Mouse (Mus musculus) R1 (cell line): Measurements from ENCODE around the gene Slc7a7.
"Not testable (repeated sequence)": the region's sequence is repeated elsewhere in the genome, so short reads cannot be mapped to it uniquely, and the experiment has no call there.

Experiments used
- DNase-seq: peaks from one replicate; pipeline ENCODE4 v3.0.0-alpha.2; 2018; ENCODE audit warnings: low read depth, low spot score

Gene Slc7a7

DNA sequence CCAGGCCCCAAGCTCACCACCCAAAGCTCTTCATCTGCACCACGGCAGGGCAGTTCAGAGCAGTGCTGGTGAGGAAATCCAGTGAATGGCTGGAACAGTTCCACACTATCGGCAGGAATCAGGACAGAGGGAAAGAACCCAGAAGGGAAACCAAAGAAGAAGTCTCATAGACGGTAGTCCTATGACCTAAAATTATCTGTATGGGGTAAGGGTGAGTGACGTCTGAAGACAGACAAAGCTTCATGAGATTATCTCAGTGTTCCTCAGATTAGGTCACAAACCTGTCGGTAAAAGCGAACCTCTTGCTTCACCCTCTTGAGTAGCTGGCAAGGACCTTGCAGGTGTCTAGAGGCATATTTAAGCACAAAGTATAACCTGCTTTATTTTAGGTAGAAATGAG lies 40.4 kb downstream of the Slc7a7 start:
- no peak for DNase-seq

- DNase-seq = peak; percentile 80
Measured at GRCm38 (mm10) chr14:54375916-54376315, 41.7 kb downstream of the Slc7a7 start.

GRCm38 (mm10) chr14:54372923-54373322 lies 44.7 kb downstream of the Slc7a7 start:
- DNase-seq = no peak

DNA sequence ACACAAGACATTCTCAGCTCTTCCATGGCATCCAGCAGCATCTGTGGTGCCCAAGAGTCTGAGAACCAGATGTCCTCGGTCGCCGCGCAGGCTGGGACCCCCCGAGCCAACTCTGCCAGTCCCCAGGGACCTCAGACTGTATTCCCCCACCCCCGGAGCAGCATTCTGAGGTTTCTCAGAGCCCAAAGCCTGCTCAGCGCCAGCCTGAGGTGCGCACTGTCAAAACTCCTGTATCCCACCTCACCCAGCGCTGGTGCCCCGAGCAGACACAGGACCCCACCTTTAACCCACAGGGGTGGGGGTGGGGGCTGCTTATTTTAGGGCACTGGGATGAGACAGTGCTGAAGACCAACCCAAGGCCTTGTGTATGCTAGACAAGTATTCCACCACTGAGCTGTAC lies 46.1 kb downstream of the Slc7a7 start:
- no peak for DNase-seq

DNA sequence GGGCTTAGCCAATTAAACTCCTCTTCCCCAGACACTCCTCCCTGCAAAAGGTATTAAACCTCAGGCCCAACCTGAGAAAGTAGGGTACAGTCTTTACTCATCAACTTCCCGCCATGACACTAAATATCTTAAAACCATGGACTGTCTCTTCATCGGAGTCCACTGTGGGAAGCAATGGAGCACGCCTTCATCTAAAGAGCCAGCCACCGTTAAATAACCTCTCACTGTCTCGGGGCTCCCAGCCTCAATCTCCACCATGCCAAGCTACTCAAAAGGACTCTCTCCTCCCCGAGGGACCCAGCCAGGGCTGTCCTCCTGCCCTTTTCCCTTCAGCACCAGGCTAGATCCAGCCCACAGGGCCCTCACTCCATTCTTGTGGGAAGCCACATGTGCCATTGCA lies 47.0 kb downstream of the Slc7a7 start:
- DNase-seq = no peak

- no peak for DNase-seq
Measured at GRCm38 (mm10) chr14:54369372-54369771, 48.2 kb downstream of the Slc7a7 start.

- DNase-seq = no peak
Measured at GRCm38 (mm10) chr14:54367429-54368060, 50.0 kb downstream of the Slc7a7 start.

- DNase-seq = no peak
Measured at GRCm38 (mm10) chr14:54366581-54366980, 51.0 kb downstream of the Slc7a7 start.

- no peak for DNase-seq
Measured at GRCm38 (mm10) chr14:54365026-54365645, 52.4 kb downstream of the Slc7a7 start.

- DNase-seq = no peak
Measured at GRCm38 (mm10) chr14:54363156-54363555, 54.4 kb downstream of the Slc7a7 start.

- DNase-seq = peak; percentile 97
Measured at GRCm38 (mm10) chr14:54360577-54361340, 56.8 kb downstream of the Slc7a7 start, which contains the start of gene Oxa1l. Gene Oxa1l, plus strand, starts transcription at chr14:54360834.

GRCm38 (mm10) chr14:54354406-54354805 lies 63.2 kb downstream of the Slc7a7 start:
- DNase-seq = peak; percentile 60

- DNase-seq = no peak
Measured at GRCm38 (mm10) chr14:54352314-54352713, 65.3 kb downstream of the Slc7a7 start.

DNA sequence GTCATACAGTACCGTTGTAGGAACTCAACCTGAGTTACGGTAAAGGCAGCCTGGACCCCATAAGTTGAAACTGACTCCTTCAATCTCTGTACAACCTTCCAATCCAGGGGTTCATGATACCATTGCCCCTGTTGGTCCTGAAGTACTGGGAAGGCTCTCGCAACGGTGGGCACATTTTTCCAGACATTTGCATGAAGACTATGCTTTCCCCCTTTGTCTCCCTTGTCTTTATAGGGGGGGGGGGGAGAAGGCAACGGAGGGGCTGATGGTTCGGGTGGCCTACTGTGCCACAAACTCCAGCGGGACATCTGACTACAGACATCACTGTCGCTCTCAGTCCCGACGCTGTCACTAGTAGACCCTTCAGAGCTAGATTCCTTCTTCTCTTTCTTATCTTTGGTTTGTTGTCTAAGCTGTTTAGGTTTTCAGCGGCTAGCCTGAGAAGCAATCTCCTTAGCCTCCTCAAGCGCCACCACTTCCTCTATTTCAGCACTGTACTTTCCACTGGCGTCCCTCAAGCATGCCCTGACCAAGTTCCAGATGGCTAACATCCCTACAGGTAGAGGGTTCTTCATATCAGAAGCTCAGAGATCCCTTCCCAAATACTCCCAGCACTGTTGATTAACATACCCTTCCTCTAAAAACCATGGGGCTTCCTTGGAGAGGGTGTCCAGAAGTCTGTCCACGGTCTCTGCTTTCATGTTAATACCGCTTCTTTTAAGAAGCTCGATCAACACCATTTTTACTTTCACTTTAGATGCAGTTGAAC lies 66.6 kb downstream of the Slc7a7 start:
- DNase-seq = not testable (repeated sequence)

DNA sequence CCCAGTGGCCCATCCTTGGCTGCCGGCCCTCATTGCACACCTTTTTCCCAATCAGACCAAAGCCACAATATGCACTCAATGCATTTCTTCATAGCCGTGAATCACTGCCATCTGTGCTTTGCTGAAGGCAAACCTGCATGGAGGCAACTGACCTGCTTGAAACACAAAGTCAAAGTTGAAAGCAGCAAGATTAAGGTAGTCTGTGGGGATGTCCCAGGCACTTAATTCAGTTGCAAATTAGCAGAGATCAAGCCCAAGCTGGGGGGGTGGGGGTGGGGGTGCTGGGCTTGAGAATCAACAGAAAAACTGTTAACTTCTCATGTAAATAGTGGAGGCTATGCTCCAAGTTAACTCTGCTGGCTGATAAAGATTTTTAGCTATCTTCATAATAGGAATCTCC lies 75.8 kb downstream of the Slc7a7 start:
- not testable (repeated sequence) for DNase-seq

DNA sequence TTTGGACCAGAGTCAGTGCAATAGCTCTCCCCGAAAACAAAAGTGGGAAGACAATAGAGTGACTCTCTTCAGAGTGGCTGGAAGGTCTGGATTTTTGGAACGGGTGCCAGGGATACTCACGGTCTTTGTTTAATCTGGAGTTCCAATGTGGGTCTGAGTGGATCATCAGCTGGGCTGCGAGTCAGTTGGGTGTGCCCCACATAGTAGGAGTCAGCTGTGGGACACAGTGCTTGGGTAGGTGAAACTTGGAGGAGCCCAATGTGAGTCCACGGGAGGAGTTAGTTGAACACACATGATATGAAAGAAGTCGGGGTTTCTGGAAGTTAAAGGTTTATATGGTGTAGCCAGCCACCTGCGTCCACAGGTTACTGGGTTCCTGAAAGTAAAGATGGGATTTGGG lies 76.7 kb downstream of the Slc7a7 start:
- DNase-seq = no peak

DNA sequence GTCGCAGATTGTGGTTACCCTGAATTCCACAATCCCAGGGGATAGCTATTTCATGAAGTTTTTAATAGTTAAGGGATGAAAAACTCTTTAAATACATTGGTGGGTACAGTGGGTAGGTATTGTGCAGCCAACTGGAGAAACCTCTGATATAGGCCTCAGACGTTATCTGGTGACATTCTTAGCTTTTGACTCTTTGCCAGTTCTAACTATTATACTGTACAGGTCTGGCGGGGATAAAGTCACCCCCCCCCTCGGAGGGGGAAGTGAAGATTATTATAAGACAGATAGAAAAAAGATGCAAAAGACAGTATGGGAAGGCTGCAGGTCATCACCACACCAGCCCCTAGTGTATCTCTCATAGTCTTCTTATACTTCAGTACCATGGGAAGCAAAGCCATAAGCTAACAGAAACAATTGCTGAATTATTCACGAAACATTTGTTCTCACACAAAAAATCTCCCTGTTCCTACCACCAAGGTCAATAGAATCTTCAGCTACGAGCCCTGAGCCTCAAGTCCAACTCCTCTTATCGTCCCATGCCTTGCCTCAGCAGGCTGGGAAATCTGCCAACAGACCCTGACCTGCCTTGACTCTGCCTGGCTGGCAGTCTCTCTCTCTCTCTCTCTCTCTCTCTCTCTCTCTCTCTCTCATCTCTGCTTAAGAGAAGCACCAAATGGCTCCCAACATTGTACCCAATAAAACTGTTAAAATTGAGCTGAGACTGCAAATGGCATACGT lies 84.0 kb downstream of the Slc7a7 start:
- DNase-seq = no peak

DNA sequence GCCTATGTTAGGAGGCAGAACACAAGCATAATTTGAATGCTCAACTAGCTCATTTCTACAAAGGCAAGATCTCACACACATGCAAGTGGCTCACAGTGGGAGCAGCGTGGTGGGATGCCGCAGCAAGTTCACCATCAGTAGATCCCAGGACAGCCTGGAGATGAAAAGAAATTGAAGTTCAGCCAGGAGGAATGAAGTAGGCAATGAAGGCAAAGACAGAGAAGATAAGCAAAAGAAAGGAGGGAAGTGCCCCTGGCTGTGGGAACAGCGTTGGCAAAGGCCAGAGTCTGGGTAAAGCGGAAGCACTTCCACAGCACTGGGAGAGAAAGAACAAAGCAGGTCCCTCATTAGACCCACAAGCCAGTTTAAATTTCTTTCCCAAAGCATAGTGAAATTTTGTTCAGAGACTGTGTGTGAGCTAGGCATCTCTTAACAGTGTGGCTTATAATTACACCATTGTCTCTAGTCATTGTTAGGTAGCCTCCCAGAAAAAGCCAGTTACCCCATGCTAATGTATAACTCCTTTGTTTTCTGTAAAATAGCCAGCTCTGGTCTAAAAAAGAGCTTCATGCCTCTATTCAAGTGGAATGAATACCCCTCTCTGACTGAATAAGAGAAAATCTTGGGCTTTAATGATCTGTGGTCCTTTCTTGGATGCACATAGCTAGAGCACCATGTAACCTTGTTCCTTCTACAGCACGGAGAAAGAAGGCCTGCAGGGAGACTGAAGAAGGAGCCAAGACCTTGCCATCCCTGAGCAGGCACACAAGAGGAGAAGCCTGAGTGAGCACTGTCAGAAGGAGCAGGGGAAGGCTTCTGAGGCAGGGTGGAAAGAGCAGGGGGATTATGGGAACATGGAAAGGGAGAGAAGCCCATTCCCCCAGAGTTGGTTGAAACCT lies 85.2 kb downstream of the Slc7a7 start:
- no peak for DNase-seq

- DNase-seq = no peak
Measured at GRCm38 (mm10) chr14:54331178-54331577, 86.4 kb downstream of the Slc7a7 start.

DNA sequence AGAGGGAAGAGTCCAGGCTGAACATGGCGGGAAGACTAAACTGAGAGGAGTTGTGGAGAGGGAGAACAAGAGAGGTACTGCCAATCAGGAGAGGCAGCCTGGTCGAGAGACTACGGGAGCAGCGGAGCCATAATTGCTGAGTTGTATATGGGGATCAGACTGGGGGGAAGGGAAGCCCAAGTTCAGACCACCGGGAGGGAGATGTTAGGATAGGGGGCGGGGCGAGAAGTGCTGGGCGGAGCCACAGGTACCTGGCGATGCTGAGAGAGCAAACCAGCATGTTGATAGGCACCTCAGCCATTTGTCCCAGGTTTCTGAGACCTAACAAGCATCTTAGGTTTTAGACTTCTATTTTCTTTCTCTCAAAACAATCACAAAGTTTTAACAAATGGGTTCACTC lies 88.4 kb downstream of the Slc7a7 start:
- DNase-seq = peak; percentile 70
